Mouse (Mus musculus) forebrain, embryonic 12.5 days (tissue): ENCODE results near the gene Ubxn6. TPM values are rescaled to one million over a fixed set of nuclear protein-coding genes. Genes with fewer than 3 reads are reported as not detected.
"Not testable (repeated sequence)": the region's sequence is repeated elsewhere in the genome, so short reads cannot be mapped to it uniquely, and the experiment has no call there.

Source experiments
- ATAC-seq: fragments of 200-750 bp; cut with Nextera tagmentation; 2 replicates; pipeline ENCODE4 v1.8.0; 2017; ENCODE audit warnings: moderate TSS enrichment; ENCODE audit not compliant: low FRiP score
- H3K27ac ChIP-seq: fragments of 300-500 bp; sonication (generic); 2 replicates; pipeline ENCODE4 v1.5.1; 2016; ENCODE audit warnings: mild to moderate bottlenecking
- H3K27me3 ChIP-seq: fragments of 300-500 bp; sonication (generic); 2 replicates; pipeline ENCODE4 v1.6.1; 2016; ENCODE audit warnings: mild to moderate bottlenecking
- H3K36me3 ChIP-seq: fragments of 300-500 bp; sonication (generic); replicated peaks from 2 replicates; pipeline ENCODE4 v1.6.1; 2016; ENCODE audit warnings: mild to moderate bottlenecking
- H3K4me1 ChIP-seq: fragments of 300-500 bp; sonication (generic); 2 replicates; pipeline ENCODE4 v1.6.1; 2016
- H3K4me2 ChIP-seq: fragments of 300-500 bp; sonication (generic); 2 replicates; pipeline ENCODE4 v1.6.1; 2016; ENCODE audit warnings: mild to moderate bottlenecking, moderate library complexity
- H3K4me3 ChIP-seq: fragments of 300-500 bp; sonication (generic); replicated peaks from 2 replicates; pipeline ENCODE4 v1.5.1; 2016; ENCODE audit warnings: mild to moderate bottlenecking
- H3K9ac ChIP-seq: fragments of 300-500 bp; sonication (generic); 2 replicates; pipeline ENCODE4 v1.6.1; 2016; ENCODE audit warnings: mild to moderate bottlenecking
- H3K9me3 ChIP-seq: fragments of 300-500 bp; sonication (generic); 2 replicates; pipeline ENCODE4 v1.6.1; 2016
- WGBS: fragments of 180-500 bp; shearing (Covaris S2); methylation state at CpG from one replicate; pipeline ENCODE4 v1.1.7; 2016; 5-methylcytosine and 5-hydroxymethylcytosine counted together
- polyA plus RNA-seq: library from polyadenylated mRNA; unstranded; fragments of >200 nt; fragmentation: Nextera tagmentation; extraction: Ambion mirVana; gene quantifications from 2 replicates; pipeline ENCODE4 v1.2.1, GENCODE M21; 2016

The Ubxn6 gene
- polyA plus RNA-seq, 1 experiment from 2014 or later = 49.7 TPM

GRCm38 (mm10) chr17:56110571-56110970 lies 35.7 kb upstream of the Ubxn6 start:
- Histone ChIP-seq H3K36me3 (0 out of 2 replicates have a peak, but pooled peaks cover 5% of the 10 kb centered on the region), H3K9ac (no peak overlapping the region), H3K27me3 (peaks cover 6% of the 10 kb centered on the region; the same call in 1 of the 2 replicates), H3K9me3 (no peaks in the 10 kb centered on the region), H3K4me2 (no peak overlapping the region), H3K4me3 (no peak overlapping the region), H3K27ac (no peak overlapping the region), H3K4me1 (0 out of 2 replicates have a peak, but pooled peaks cover 3% of the 10 kb centered on the region)
- ATAC-seq = no peak
- WGBS = 75% methylated on average over 4 of the region's 4 CpGs

GRCm38 (mm10) chr17:56109219-56110051 lies 34.6 kb upstream of the Ubxn6 start, which contains the start of gene Plin4:
Gene Plin4 (minus strand): TSS chr17:56109803.
- no peak within 1 kb of the TSS for H3K4me3 ChIP-seq
- 0 out of 2 replicates have a peak, but pooled peaks cover 3% of the 10 kb centered on the region for H3K4me1 ChIP-seq
- 0 out of 2 replicates have a peak, but pooled peaks cover 5% of the 10 kb centered on the region for H3K36me3 ChIP-seq
- no peak for ATAC-seq
- 67% methylated on average over 10 of the region's 10 CpGs for WGBS
- H3K9ac ChIP-seq = no peak within 1 kb of the TSS
- no peak within 1 kb of the TSS for H3K27ac ChIP-seq
- no peak within 1 kb of the TSS for H3K4me2 ChIP-seq
- no peaks in the 10 kb centered on the region for H3K9me3 ChIP-seq
- H3K27me3 ChIP-seq = no peaks in the 10 kb centered on the region

GRCm38 (mm10) chr17:56108334-56109044 lies 33.7 kb upstream of the Ubxn6 start:
- Histone ChIP-seq H3K9ac (no peak overlapping the region), H3K27me3 (no peaks in the 10 kb centered on the region), H3K4me2 (no peak overlapping the region), H3K4me3 (no peak overlapping the region), H3K27ac (no peak overlapping the region), H3K36me3 (peaks cover 13% of the 10 kb centered on the region), H3K9me3 (no peaks in the 10 kb centered on the region), H3K4me1 (0 out of 2 replicates have a peak, but pooled peaks cover 3% of the 10 kb centered on the region)
- 77% methylated on average over 6 of the region's 6 CpGs for WGBS
- ATAC-seq = no peak

- 0 out of 2 replicates have a peak, but pooled peaks cover 2% of the 10 kb centered on the region for H3K4me1 ChIP-seq
- ATAC-seq = no peak
- no peaks in the 10 kb centered on the region for H3K27me3 ChIP-seq
- no peak overlapping the region for H3K9ac ChIP-seq
- no peak overlapping the region for H3K4me3 ChIP-seq
- no peaks in the 10 kb centered on the region for H3K9me3 ChIP-seq
- no peak overlapping the region for H3K4me2 ChIP-seq
- 71% methylated on average over 2 of the region's 2 CpGs for WGBS
- H3K27ac ChIP-seq = no peak overlapping the region
- peaks cover 20% of the 10 kb centered on the region for H3K36me3 ChIP-seq
Observed at GRCm38 (mm10) chr17:56107736-56108135, 32.9 kb upstream of the Ubxn6 start.

GRCm38 (mm10) chr17:56106981-56107380 lies 32.2 kb upstream of the Ubxn6 start:
- no peaks in the 10 kb centered on the region for H3K27me3 ChIP-seq
- no peak for ATAC-seq

GRCm38 (mm10) chr17:56106436-56106835 lies 31.6 kb upstream of the Ubxn6 start:
- H3K27me3 ChIP-seq, H3K9me3 ChIP-seq, ATAC-seq, H3K4me1 ChIP-seq, H3K4me3 ChIP-seq, H3K27ac ChIP-seq, H3K9ac ChIP-seq, H3K4me2 ChIP-seq: not testable (repeated sequence)
- H3K36me3 ChIP-seq = peaks cover 33% of the 10 kb centered on the region
- 96% methylated on average over 4 of the region's 4 CpGs for WGBS

More at GRCm38 (mm10) chr17:56106981-56107380, 32.2 kb upstream of the Ubxn6 start:
- Histone ChIP-seq H3K9ac (no peak overlapping the region), H3K4me2 (no peak overlapping the region), H3K4me3 (no peak overlapping the region), H3K9me3 (no peaks in the 10 kb centered on the region), H3K36me3 (peaks cover 28% of the 10 kb centered on the region), H3K27ac (no peak overlapping the region), H3K4me1 (no peaks in the 10 kb centered on the region)
- 85% methylated on average over 4 of the region's 4 CpGs for WGBS

- H3K9me3 ChIP-seq, H3K9ac ChIP-seq, H3K4me2 ChIP-seq, ATAC-seq, H3K27ac ChIP-seq, H3K4me3 ChIP-seq, H3K27me3 ChIP-seq, H3K4me1 ChIP-seq: not testable (repeated sequence)
- peaks cover 49% of the 10 kb centered on the region for H3K36me3 ChIP-seq
- 86% methylated on average over 3 of the region's 5 CpGs for WGBS
Observed at GRCm38 (mm10) chr17:56104821-56105220, 30.0 kb upstream of the Ubxn6 start.

GRCm38 (mm10) chr17:56103465-56104285 lies 28.8 kb upstream of the Ubxn6 start:
- no peak overlapping the region for H3K9ac ChIP-seq
- H3K27me3 ChIP-seq = no peaks in the 10 kb centered on the region
- H3K4me1 ChIP-seq = no peaks in the 10 kb centered on the region
- WGBS = 96% methylated on average over 8 of the region's 8 CpGs
- H3K4me2 ChIP-seq = no peak overlapping the region
- H3K9me3 ChIP-seq = no peaks in the 10 kb centered on the region
- H3K27ac ChIP-seq = no peak overlapping the region
- no peak overlapping the region for H3K4me3 ChIP-seq
- ATAC-seq = no peak
- peaks cover 55% of the 10 kb centered on the region for H3K36me3 ChIP-seq

- no peak overlapping the region for H3K27ac ChIP-seq
- H3K9me3 ChIP-seq = no peaks in the 10 kb centered on the region
- WGBS = 96% methylated on average over 9 of the region's 9 CpGs
- peaks cover 63% of the 10 kb centered on the region for H3K36me3 ChIP-seq
- H3K4me1 ChIP-seq = no peaks in the 10 kb centered on the region
- no peak overlapping the region for H3K4me3 ChIP-seq
- no peak for ATAC-seq
- H3K4me2 ChIP-seq = no peak overlapping the region
- H3K9ac ChIP-seq = no peak overlapping the region
- no peaks in the 10 kb centered on the region for H3K27me3 ChIP-seq
Observed at GRCm38 (mm10) chr17:56102927-56103326, 28.1 kb upstream of the Ubxn6 start.

GRCm38 (mm10) chr17:56102158-56102557 lies 27.3 kb upstream of the Ubxn6 start:
- WGBS = 92% methylated on average over 5 of the region's 5 CpGs
- Histone ChIP-seq H3K36me3 (peaks cover 71% of the 10 kb centered on the region), H3K9me3 (no peaks in the 10 kb centered on the region)

GRCm38 (mm10) chr17:56100811-56101210 lies 26.0 kb upstream of the Ubxn6 start:
- H3K4me1 ChIP-seq = no peaks in the 10 kb centered on the region
- H3K9ac ChIP-seq = no peak overlapping the region
- peaks cover 84% of the 10 kb centered on the region for H3K36me3 ChIP-seq
- ATAC-seq = no peak
- H3K4me3 ChIP-seq = no peak overlapping the region
- H3K4me2 ChIP-seq = no peak overlapping the region
- H3K9me3 ChIP-seq = no peaks in the 10 kb centered on the region
- 85% methylated on average over 3 of the region's 3 CpGs for WGBS
- H3K27me3 ChIP-seq = no peaks in the 10 kb centered on the region
- 0 out of 2 replicates have a peak overlapping the region, but pooled peaks have one; percentile 5 for H3K27ac ChIP-seq

More at GRCm38 (mm10) chr17:56102158-56102557, 27.3 kb upstream of the Ubxn6 start:
- ATAC-seq = no peak
- Histone ChIP-seq H3K27ac (no peak overlapping the region), H3K27me3 (no peaks in the 10 kb centered on the region), H3K4me1 (no peaks in the 10 kb centered on the region), H3K9ac (no peak overlapping the region), H3K4me3 (no peak overlapping the region), H3K4me2 (no peak overlapping the region)
